Mouse (Mus musculus): ENCODE data around the gene Otor. TPM values are rescaled to one million over a fixed set of nuclear protein-coding genes. Genes with fewer than 3 reads are reported as not detected.

Otor gene
- polyA plus RNA-seq, 1 experiment = not detected

DNA sequence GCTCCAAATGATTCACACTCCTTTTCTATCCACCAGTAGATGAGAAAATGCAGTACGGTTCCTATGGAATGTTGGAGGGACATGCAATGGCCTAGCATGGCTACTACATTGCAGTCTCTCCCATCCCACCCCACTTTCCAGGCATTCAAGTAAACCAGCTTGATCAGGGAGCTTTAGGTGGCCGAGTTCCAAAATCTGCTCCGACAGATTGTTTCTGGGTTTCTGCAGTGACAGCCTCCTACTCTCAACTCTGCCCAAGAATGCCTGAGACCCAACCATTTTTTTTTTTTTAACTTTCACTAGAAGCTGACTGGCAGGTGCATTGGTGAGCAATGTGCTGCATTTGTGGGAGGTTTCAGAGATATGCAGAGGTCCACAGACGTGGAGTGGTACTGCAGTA lies 36.4 kb downstream of the Otor start:
- Histone ChIP-seq H3K36me3 (ENCODE audit: control insufficient read depth, insufficient read depth) (no peaks in the 10 kb centered on the region), H3K4me2 (ENCODE audit: low read depth) (no peak overlapping the region), H3K27me3 (ENCODE audit: control insufficient read depth, insufficient read depth, insufficient read length) (no peaks in the 10 kb centered on the region), H3K79me2 (ENCODE audit: control insufficient read depth, insufficient read depth) (no peaks in the 10 kb centered on the region), H3ac (ENCODE audit: control insufficient read depth, insufficient read length) (no peak overlapping the region), H3K4me3 (no peak overlapping the region)
- no peak for TF ChIP-seq MAX (IDR thresholded peaks at IDR 0.05; ENCODE audit: low read depth)
- TF ChIP-seq MYOG (IDR thresholded peaks at IDR 0.05; ENCODE audit: control insufficient read depth in 1 of 3, insufficient read depth in 1 of 3, insufficient read length in 2 of 3, low read depth in 2 of 3) = no peak
- no peak for TF ChIP-seq E2F4 (IDR thresholded peaks at IDR 0.05; ENCODE audit: insufficient read depth)
- no peak for TF ChIP-seq CEBPB (IDR thresholded peaks at IDR 0.05; ENCODE audit: insufficient read depth, poor library complexity, severe bottlenecking)
- no peak for TF ChIP-seq USF1 (IDR thresholded peaks at IDR 0.05; ENCODE audit: low read depth)
- no peak for TF ChIP-seq POLR2AphosphoS2 (IDR thresholded peaks at IDR 0.05; ENCODE audit: insufficient read length, low read depth)
- no peak for TF ChIP-seq TCF12 (IDR thresholded peaks at IDR 0.05; ENCODE audit: insufficient read depth, poor library complexity, severe bottlenecking)
- TF ChIP-seq TCF3 (IDR thresholded peaks at IDR 0.05; ENCODE audit: insufficient read length, low read depth) = no peak
- no peak for TF ChIP-seq POLR2A (IDR thresholded peaks at IDR 0.05; ENCODE audit: insufficient read length, low read depth)
- TF ChIP-seq SRF (IDR thresholded peaks at IDR 0.05; ENCODE audit: control insufficient read depth, insufficient read length, low read depth) = no peak
- TF ChIP-seq REST (IDR thresholded peaks at IDR 0.05; ENCODE audit: insufficient read depth, insufficient read length) = no peak
- no peak for TF ChIP-seq MYOD1 (IDR thresholded peaks at IDR 0.05; ENCODE audit: control insufficient read depth in 1 of 3, insufficient read length in 2 of 3, low read depth in 2 of 3)

DNA sequence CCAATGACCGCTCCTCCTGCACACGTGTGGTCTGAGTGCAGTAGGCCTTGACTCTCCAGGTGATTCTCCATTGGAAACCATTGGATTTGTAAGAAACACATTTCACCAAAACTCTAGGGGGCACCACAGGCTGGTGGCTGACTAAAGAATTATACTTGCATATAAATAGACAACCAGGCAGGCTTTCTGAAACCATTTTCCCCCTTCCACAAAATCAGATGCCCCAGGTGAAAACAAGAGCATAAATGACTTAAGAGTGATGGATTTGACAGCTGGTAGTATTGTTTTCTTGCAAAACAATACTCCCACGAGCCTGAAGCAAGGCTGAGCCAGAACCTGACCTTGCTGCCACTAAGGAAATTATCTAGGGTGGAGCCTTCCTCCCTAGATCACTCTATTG lies 39.2 kb downstream of the Otor start:
- H3ac ChIP-seq (ENCODE audit: control insufficient read depth, insufficient read length) = no peak overlapping the region
- H3K27me3 ChIP-seq (ENCODE audit: control insufficient read depth, insufficient read depth, insufficient read length) = no peaks in the 10 kb centered on the region
- no peaks in the 10 kb centered on the region for H3K36me3 ChIP-seq (ENCODE audit: control insufficient read depth, insufficient read depth)
- no peak overlapping the region for H3K4me3 ChIP-seq
- no peaks in the 10 kb centered on the region for H3K79me2 ChIP-seq (ENCODE audit: control insufficient read depth, insufficient read depth)
- TF ChIP-seq POLR2A (IDR thresholded peaks at IDR 0.05; ENCODE audit: insufficient read length, low read depth) (no peak), USF1 (IDR thresholded peaks at IDR 0.05; ENCODE audit: low read depth) (no peak), MYOD1 (IDR thresholded peaks at IDR 0.05; ENCODE audit: control insufficient read depth in 1 of 3, insufficient read length in 2 of 3, low read depth in 2 of 3) (no peak), MAX (IDR thresholded peaks at IDR 0.05; ENCODE audit: low read depth) (no peak), REST (IDR thresholded peaks at IDR 0.05; ENCODE audit: insufficient read depth, insufficient read length) (no peak), TCF3 (IDR thresholded peaks at IDR 0.05; ENCODE audit: insufficient read length, low read depth) (no peak), TCF12 (IDR thresholded peaks at IDR 0.05; ENCODE audit: insufficient read depth, poor library complexity, severe bottlenecking) (no peak)
- no peak overlapping the region for H3K4me2 ChIP-seq (ENCODE audit: low read depth)

DNA sequence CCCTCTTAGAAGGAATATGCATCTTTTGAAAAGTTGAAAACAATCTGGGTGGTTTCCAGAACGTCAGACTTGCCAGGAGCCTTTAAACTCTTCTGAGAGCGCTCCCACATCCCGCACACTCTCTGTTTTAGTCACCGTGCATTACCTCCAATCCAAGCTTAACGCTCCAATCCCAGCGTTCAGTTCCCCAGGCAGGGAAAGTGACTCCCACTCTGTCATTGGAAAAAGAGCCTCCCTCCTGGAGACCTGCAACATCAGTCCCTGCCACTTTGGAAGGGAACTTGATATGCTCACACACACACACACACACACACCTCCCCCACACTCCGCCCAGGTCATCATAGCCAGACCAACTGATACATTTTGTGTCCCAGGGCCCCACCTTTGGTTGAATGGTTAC lies 39.9 kb downstream of the Otor start:
- TF ChIP-seq MYOD1 (IDR thresholded peaks at IDR 0.05; ENCODE audit: control insufficient read depth in 1 of 3, insufficient read length in 2 of 3, low read depth in 2 of 3) (no peak), TCF3 (IDR thresholded peaks at IDR 0.05; ENCODE audit: insufficient read length, low read depth) (no peak), POLR2AphosphoS2 (IDR thresholded peaks at IDR 0.05; ENCODE audit: insufficient read length, low read depth) (no peak), USF1 (IDR thresholded peaks at IDR 0.05; ENCODE audit: low read depth) (no peak), MAX (IDR thresholded peaks at IDR 0.05; ENCODE audit: low read depth) (no peak), MYOG (IDR thresholded peaks at IDR 0.05; ENCODE audit: control insufficient read depth in 1 of 3, insufficient read depth in 1 of 3, insufficient read length in 2 of 3, low read depth in 2 of 3) (no peak)
- no peaks in the 10 kb centered on the region for H3K79me2 ChIP-seq (ENCODE audit: control insufficient read depth, insufficient read depth)
- no peak overlapping the region for H3K4me3 ChIP-seq
- H3ac ChIP-seq (ENCODE audit: control insufficient read depth, insufficient read length) = no peak overlapping the region
- no peaks in the 10 kb centered on the region for H3K36me3 ChIP-seq (ENCODE audit: control insufficient read depth, insufficient read depth)
- no peaks in the 10 kb centered on the region for H3K27me3 ChIP-seq (ENCODE audit: control insufficient read depth, insufficient read depth, insufficient read length)
- no peak overlapping the region for H3K4me2 ChIP-seq (ENCODE audit: low read depth)

DNA sequence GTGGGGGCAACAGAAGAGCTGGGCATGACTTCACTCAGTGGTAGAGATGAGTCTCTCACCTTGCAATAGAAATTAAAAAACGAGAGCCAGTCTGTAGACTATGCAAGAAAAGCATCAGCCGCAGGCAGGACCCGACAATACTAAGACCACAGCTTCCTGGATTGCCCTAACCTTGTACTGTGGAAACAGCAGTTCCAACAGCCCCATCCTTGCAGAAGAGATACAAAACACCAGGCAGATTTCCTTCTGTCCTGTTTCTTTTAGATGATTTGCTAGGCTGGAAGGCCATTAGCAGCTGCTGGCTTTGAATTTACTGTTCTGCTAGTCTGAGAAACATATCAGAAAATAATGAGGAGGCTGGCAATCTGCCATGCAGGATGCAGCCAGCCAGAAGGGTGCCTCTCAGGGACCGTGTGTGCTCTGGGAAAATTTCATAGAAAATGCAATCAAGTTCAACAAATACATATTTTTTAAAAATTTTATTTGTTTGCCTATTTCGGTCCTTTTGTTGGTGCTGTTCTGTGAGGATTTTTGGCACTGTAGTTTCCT lies 52.9 kb downstream of the Otor start:
- Histone ChIP-seq H3K79me2 (ENCODE audit: control insufficient read depth, insufficient read depth) (no peaks in the 10 kb centered on the region), H3K36me3 (ENCODE audit: control insufficient read depth, insufficient read depth) (no peaks in the 10 kb centered on the region), H3K27me3 (ENCODE audit: control insufficient read depth, insufficient read depth, insufficient read length) (no peaks in the 10 kb centered on the region), H3K4me3 (no peak overlapping the region), H3K4me2 (ENCODE audit: low read depth) (no peak overlapping the region), H3ac (ENCODE audit: control insufficient read depth, insufficient read length) (no peak overlapping the region)
- no peak for TF ChIP-seq MYOD1 (IDR thresholded peaks at IDR 0.05; ENCODE audit: control insufficient read depth in 1 of 3, insufficient read length in 2 of 3, low read depth in 2 of 3)
- no peak for TF ChIP-seq POLR2A (IDR thresholded peaks at IDR 0.05; ENCODE audit: insufficient read length, low read depth)
- TF ChIP-seq USF1 (IDR thresholded peaks at IDR 0.05; ENCODE audit: low read depth) = no peak
- TF ChIP-seq SRF (IDR thresholded peaks at IDR 0.05; ENCODE audit: control insufficient read depth, insufficient read length, low read depth) = no peak
- TF ChIP-seq MAX (IDR thresholded peaks at IDR 0.05; ENCODE audit: low read depth) = no peak
- no peak for TF ChIP-seq TCF3 (IDR thresholded peaks at IDR 0.05; ENCODE audit: insufficient read length, low read depth)
- no peak for TF ChIP-seq TCF12 (IDR thresholded peaks at IDR 0.05; ENCODE audit: insufficient read depth, poor library complexity, severe bottlenecking)
- TF ChIP-seq REST (IDR thresholded peaks at IDR 0.05; ENCODE audit: insufficient read depth, insufficient read length) = no peak
- no peak for TF ChIP-seq E2F4 (IDR thresholded peaks at IDR 0.05; ENCODE audit: insufficient read depth)
- TF ChIP-seq MYOG (IDR thresholded peaks at IDR 0.05; ENCODE audit: control insufficient read depth in 1 of 3, insufficient read depth in 1 of 3, insufficient read length in 2 of 3, low read depth in 2 of 3) = no peak

Other genes starting within 250 kb of the Otor start
- gene Kif16b, start 176.9 kb upstream of the Otor start, polyA plus RNA-seq (2012; fragmentation: generic; extraction: Trizol) = 3.3 TPM
- gene Snrpb2, start 15.4 kb upstream of the Otor start, polyA plus RNA-seq (2012; fragmentation: generic; extraction: Trizol) = 21.0 TPM

All from myocyte (in vitro differentiated cells).